Comparison of ENCODE assay signal across 24 mouse cellular contexts in genomic region chr7:75897041-75897440, GRCm38 (mm10). TPM values are rescaled to one million over a fixed set of nuclear protein-coding genes. Genes with fewer than 3 reads are reported as not detected.
DNase-seq lines count a peak whose midpoint lies in the region; ATAC-seq lines count a peak whose summit lies in the region.
"Had no signal": no experiment of that assay in that cellular context is flagged by ENCODE, and none has a peak within 500 bp of the region (broad histone marks: within the 10 kb centered on the region; RNA-seq: fewer than 3 reads in every experiment).

No protein-coding gene starts in this region.

- H3K4me2 ChIP-seq in hindbrain, embryonic 11.5 days (replicated peaks; ENCODE audit: low read depth, low read length): no peak overlapping the region
- H3K4me2 ChIP-seq in hindbrain, embryonic 13.5 days: no peak overlapping the region
- H3K4me2 ChIP-seq in midbrain, embryonic 14.5 days (ENCODE audit: low read length): no peak overlapping the region
- no peak overlapping the region for H3K4me2 ChIP-seq in midbrain, embryonic 16.5 days (ENCODE audit: low read length)
- no peak overlapping the region for H3K4me2 ChIP-seq in kidney, embryonic 16.5 days (replicated peaks; ENCODE audit: low read depth, low read length)
- H3K4me2 ChIP-seq: embryonic facial prominence, embryonic 13.5 days; embryonic facial prominence, embryonic 15.5 days; forebrain, embryonic 12.5 days had no signal

- H3K36me3 ChIP-seq in hindbrain, embryonic 11.5 days (ENCODE audit: control insufficient read depth, insufficient read depth, low read length): no peaks in the 10 kb centered on the region
- no peaks in the 10 kb centered on the region for H3K36me3 ChIP-seq in hindbrain, embryonic 13.5 days
- no peaks in the 10 kb centered on the region for H3K36me3 ChIP-seq in midbrain, embryonic 14.5 days (ENCODE audit: control insufficient read depth, insufficient read depth, low read length)
- no peaks in the 10 kb centered on the region for H3K36me3 ChIP-seq in midbrain, embryonic 16.5 days (ENCODE audit: control insufficient read depth, insufficient read depth, low read length)
- no peaks in the 10 kb centered on the region for H3K36me3 ChIP-seq in kidney, embryonic 16.5 days (ENCODE audit: insufficient read depth, low read length)
- H3K36me3 ChIP-seq: embryonic facial prominence, embryonic 13.5 days; embryonic facial prominence, embryonic 15.5 days; forebrain, embryonic 10.5 days; forebrain, embryonic 12.5 days had no signal

- DNase-seq in hindbrain, embryonic 11.5 days (ENCODE audit: low spot score): peak; percentile 10
- peak; percentile 30 for DNase-seq in midbrain, embryonic 14.5 days
- DNase-seq in retina, embryonic 14.5 days (ENCODE audit: low spot score): peak; percentile 60
- DNase-seq in retina, postnatal 1 day: no peak
- peak; percentile 16 for DNase-seq in mesoderm, embryonic 11.5 days (ENCODE audit: low read depth, low spot score)
- DNase-seq: adrenal gland, adult 2 months; adrenal gland, postnatal 10 days; adrenal gland, postnatal 25 days; cerebellum, adult 11-12 months; cerebellum, adult 2 months; cerebellum, adult 9-10 months; cerebellum, postnatal 10 days; cerebellum, postnatal 25 days; embryo, embryonic 11 days had no signal

- ATAC-seq in hindbrain, embryonic 11.5 days (ENCODE audit: low FRiP score): no peak
- no peak for ATAC-seq in hindbrain, embryonic 13.5 days (ENCODE audit: low FRiP score)
- no peak for ATAC-seq in midbrain, embryonic 14.5 days (ENCODE audit: low FRiP score, low TSS enrichment)
- ATAC-seq in midbrain, embryonic 16.5 days: no peak
- ATAC-seq in kidney, embryonic 16.5 days (ENCODE audit: low FRiP score, low TSS enrichment): no peak
- ATAC-seq: forebrain, embryonic 14.5 days; forebrain, embryonic 16.5 days had no signal

- 85% methylated on average over 5 of the region's 5 CpGs for WGBS in hindbrain, embryonic 11.5 days
- 76% methylated on average over 5 of the region's 5 CpGs for WGBS in hindbrain, embryonic 13.5 days
- WGBS in midbrain, embryonic 14.5 days: 70% methylated on average over 5 of the region's 5 CpGs
- 74% methylated on average over 5 of the region's 5 CpGs for WGBS in midbrain, embryonic 16.5 days
- 83% methylated on average over 5 of the region's 5 CpGs for WGBS in kidney, embryonic 16.5 days

- no peak overlapping the region for H3K9ac ChIP-seq in hindbrain, embryonic 11.5 days (ENCODE audit: low read depth, low read length)
- no peak overlapping the region for H3K9ac ChIP-seq in hindbrain, embryonic 13.5 days
- H3K9ac ChIP-seq in midbrain, embryonic 14.5 days (replicated peaks; ENCODE audit: low read length): no peak overlapping the region
- no peak overlapping the region for H3K9ac ChIP-seq in midbrain, embryonic 16.5 days (ENCODE audit: low read depth, low read length)
- no peak overlapping the region for H3K9ac ChIP-seq in kidney, embryonic 16.5 days (replicated peaks; ENCODE audit: low read length)
- H3K9ac ChIP-seq: embryonic facial prominence, embryonic 13.5 days; embryonic facial prominence, embryonic 15.5 days; forebrain, embryonic 12.5 days had no signal

- no peaks in the 10 kb centered on the region for H3K9me3 ChIP-seq in hindbrain, embryonic 11.5 days (ENCODE audit: control insufficient read depth, low read length)
- H3K9me3 ChIP-seq in hindbrain, embryonic 13.5 days: no peaks in the 10 kb centered on the region; the same call in 1 of the 2 replicates
- no peaks in the 10 kb centered on the region for H3K9me3 ChIP-seq in midbrain, embryonic 14.5 days (ENCODE audit: control insufficient read depth, low read length)
- no peaks in the 10 kb centered on the region for H3K9me3 ChIP-seq in midbrain, embryonic 16.5 days (replicated peaks; ENCODE audit: control insufficient read depth, low read length, poor library complexity, severe bottlenecking)
- H3K9me3 ChIP-seq in kidney, embryonic 16.5 days (ENCODE audit: low read length): no peaks in the 10 kb centered on the region
- H3K9me3 ChIP-seq: embryonic facial prominence, embryonic 13.5 days; embryonic facial prominence, embryonic 15.5 days; forebrain, embryonic 10.5 days; forebrain, embryonic 12.5 days had no signal

- no peaks in the 10 kb centered on the region for H3K4me1 ChIP-seq in hindbrain, embryonic 11.5 days (replicated peaks; ENCODE audit: control insufficient read depth, insufficient read depth, low read length)
- 0 out of 2 replicates have a peak, but pooled peaks cover 7% of the 10 kb centered on the region for H3K4me1 ChIP-seq in hindbrain, embryonic 13.5 days (replicated peaks)
- H3K4me1 ChIP-seq in midbrain, embryonic 14.5 days (ENCODE audit: control insufficient read depth, insufficient read depth, low read length): no peaks in the 10 kb centered on the region
- H3K4me1 ChIP-seq in midbrain, embryonic 16.5 days (ENCODE audit: control insufficient read depth, insufficient read depth, low read length): no peaks in the 10 kb centered on the region
- no peaks in the 10 kb centered on the region for H3K4me1 ChIP-seq in kidney, embryonic 16.5 days (ENCODE audit: insufficient read depth, low read length)
- H3K4me1 ChIP-seq: embryonic facial prominence, embryonic 13.5 days; embryonic facial prominence, embryonic 15.5 days; forebrain, embryonic 10.5 days; forebrain, embryonic 12.5 days had no signal

- no peak overlapping the region for H3K27ac ChIP-seq in hindbrain, embryonic 11.5 days (ENCODE audit: low read depth, low read length)
- H3K27ac ChIP-seq in hindbrain, embryonic 13.5 days: no peak overlapping the region
- H3K27ac ChIP-seq in midbrain, embryonic 14.5 days (replicated peaks; ENCODE audit: low read depth, low read length): no peak overlapping the region; the same call in 1 of the 2 replicates
- no peak overlapping the region for H3K27ac ChIP-seq in midbrain, embryonic 16.5 days (ENCODE audit: low read length)
- no peak overlapping the region for H3K27ac ChIP-seq in kidney, embryonic 16.5 days (ENCODE audit: low read length)
- H3K27ac ChIP-seq: embryonic facial prominence, embryonic 13.5 days; embryonic facial prominence, embryonic 15.5 days; forebrain, embryonic 10.5 days; forebrain, embryonic 12.5 days had no signal

- no peaks in the 10 kb centered on the region for H3K27me3 ChIP-seq in hindbrain, embryonic 11.5 days (ENCODE audit: control insufficient read depth, insufficient read depth, low read length)
- no peaks in the 10 kb centered on the region for H3K27me3 ChIP-seq in hindbrain, embryonic 13.5 days
- H3K27me3 ChIP-seq in midbrain, embryonic 14.5 days (ENCODE audit: control insufficient read depth, insufficient read depth, low read length): no peaks in the 10 kb centered on the region
- H3K27me3 ChIP-seq in midbrain, embryonic 16.5 days (ENCODE audit: control insufficient read depth, insufficient read depth, low read depth, low read length): no peaks in the 10 kb centered on the region
- no peaks in the 10 kb centered on the region for H3K27me3 ChIP-seq in kidney, embryonic 16.5 days (ENCODE audit: insufficient read depth, low read length)
- H3K27me3 ChIP-seq: embryonic facial prominence, embryonic 13.5 days; embryonic facial prominence, embryonic 15.5 days; forebrain, embryonic 12.5 days had no signal

- no peak overlapping the region for H3K4me3 ChIP-seq in hindbrain, embryonic 11.5 days (ENCODE audit: low read depth, low read length)
- H3K4me3 ChIP-seq in hindbrain, embryonic 13.5 days: no peak overlapping the region
- H3K4me3 ChIP-seq in midbrain, embryonic 14.5 days (replicated peaks; ENCODE audit: low read depth, low read length): no peak overlapping the region
- H3K4me3 ChIP-seq in midbrain, embryonic 16.5 days (ENCODE audit: low read depth, low read length): no peak overlapping the region
- H3K4me3 ChIP-seq in kidney, embryonic 16.5 days (ENCODE audit: low read length): no peak overlapping the region
- H3K4me3 ChIP-seq: embryonic facial prominence, embryonic 13.5 days; embryonic facial prominence, embryonic 15.5 days; erythroblast, embryonic 14.5 days; forebrain, embryonic 10.5 days; forebrain, embryonic 12.5 days had no signal

RNA-seq across cellular contexts. Expression of gene Klhl25, which starts 48.9 kb away (rescaled TPM):
- polyA plus RNA-seq in hindbrain, embryonic 11.5 days (2014; fragmentation: Nextera tagmentation; extraction: Ambion mirVana): 17.0 and 20.1 TPM in 2 replicates
- 25.7 and 32.9 TPM in 2 replicates for polyA plus RNA-seq in hindbrain, embryonic 13.5 days (2015; fragmentation: Nextera tagmentation; extraction: Ambion mirVana)
- 23.4 and 25.0 TPM in 2 replicates for polyA plus RNA-seq in midbrain, embryonic 14.5 days (2014; fragmentation: Nextera tagmentation; extraction: Ambion mirVana)
- 25.2 and 27.1 TPM in 2 replicates for polyA plus RNA-seq in midbrain, embryonic 16.5 days (2015; fragmentation: Nextera tagmentation; extraction: Ambion mirVana)
- polyA plus RNA-seq in kidney, embryonic 16.5 days (2015; fragmentation: Nextera tagmentation; extraction: Ambion mirVana): 19.6 and 20.0 TPM in 2 replicates
